Mouse (Mus musculus) lung, adult 2 months (tissue): ENCODE measurements at regions not wholly inside any gene's neighbourhood (a gene's known extent, or its start where the extent isn't known, plus 50 kb on each side); places are given as distances from the start of the nearest gene placed in this dataset.

Source experiments
- DNase-seq: peaks from one replicate; pipeline ENCODE4 v3.0.0; 2022
- H3K4me1 ChIP-seq: fragments of 200-500 bp; 2 replicates; pipeline ENCODE4 v1.6.1; 2011; ENCODE audit warnings: low read length; ENCODE audit not compliant: control insufficient read depth, insufficient read depth
- H3K4me3 ChIP-seq: fragments of 200-500 bp; replicated peaks from 2 replicates; pipeline ENCODE3; 2011; ENCODE audit warnings: low read depth, mild to moderate bottlenecking, control low read depth, low read length; ENCODE audit errors: extremely low read depth
- CTCF ChIP-seq: fragments of 200-500 bp; IDR thresholded peaks from 2 replicates; pipeline ENCODE4 v1.5.1; 2011; ENCODE audit warnings: mild to moderate bottlenecking, low read length, control low read depth; ENCODE audit not compliant: insufficient read depth
- POLR2A ChIP-seq: fragments of 200-500 bp; IDR thresholded peaks from 2 replicates; pipeline ENCODE4 v1.6.1; 2011; ENCODE audit warnings: low read depth, mild to moderate bottlenecking, control low read depth, low read length, borderline replicate concordance; ENCODE audit errors: extremely low read depth
- WGBS: fragments of 180-500 bp; shearing (Covaris S2); methylation state at CpG from one replicate; pipeline ENCODE4 v1.1.7; 2018; 5-methylcytosine and 5-hydroxymethylcytosine counted together

DNA sequence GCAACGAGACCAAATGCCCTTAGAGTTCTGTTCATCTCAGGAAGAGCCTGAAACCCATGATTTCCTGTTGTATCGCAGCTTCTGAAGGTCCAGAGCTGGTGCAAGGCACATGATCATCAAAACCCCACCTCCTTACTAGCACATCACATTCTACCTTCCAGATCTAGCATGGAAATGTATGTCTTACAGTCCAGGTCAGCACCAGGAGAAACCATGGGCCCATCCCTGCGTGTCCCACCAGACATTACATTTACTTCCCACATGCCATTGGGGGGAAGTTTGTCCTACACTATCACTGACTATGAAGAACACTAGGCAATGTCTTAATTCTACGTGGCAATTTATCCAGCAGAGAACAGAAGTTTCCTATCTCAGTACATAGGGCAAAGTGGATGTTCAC, 197.0 kb upstream of the Jun start:
- no peak overlapping the region for H3K4me3 ChIP-seq
- no peaks in the 10 kb centered on the region for H3K4me1 ChIP-seq
- no peak for DNase-seq
- 80% methylated on average over 4 of the region's 4 CpGs for WGBS
- TF ChIP-seq CTCF (no peak), POLR2A (no peak)

GRCm38 (mm10) chr4:95250083-95250482, 198.1 kb upstream of the Jun start:
- Histone ChIP-seq H3K4me1 (no peaks in the 10 kb centered on the region), H3K4me3 (no peak overlapping the region)
- no peak for TF ChIP-seq CTCF
- TF ChIP-seq POLR2A, result no peak
- no peak for DNase-seq
- 30% methylated on average over 1 of the region's 1 CpGs for whole genome bisulfite sequencing

- Histone ChIP-seq H3K4me3 (no peak overlapping the region), H3K4me1 (no peaks in the 10 kb centered on the region; the same call in 1 of the 2 replicates)
- TF ChIP-seq CTCF, result no peak
- no peak for TF ChIP-seq POLR2A
- DNase-seq, result no peak
Observed at GRCm38 (mm10) chr4:95269766-95270165, 217.7 kb upstream of the Jun start.

- no peak overlapping the region for H3K4me3 ChIP-seq
- 30% methylated on average over 1 of the region's 1 CpGs for WGBS
- TF ChIP-seq CTCF (no peak), POLR2A (no peak)
- no peak for DNase-seq
- H3K4me1 ChIP-seq, result no peaks in the 10 kb centered on the region; the same call in 1 of the 2 replicates
Observed at GRCm38 (mm10) chr4:95270389-95270788, 218.4 kb upstream of the Jun start.

DNA sequence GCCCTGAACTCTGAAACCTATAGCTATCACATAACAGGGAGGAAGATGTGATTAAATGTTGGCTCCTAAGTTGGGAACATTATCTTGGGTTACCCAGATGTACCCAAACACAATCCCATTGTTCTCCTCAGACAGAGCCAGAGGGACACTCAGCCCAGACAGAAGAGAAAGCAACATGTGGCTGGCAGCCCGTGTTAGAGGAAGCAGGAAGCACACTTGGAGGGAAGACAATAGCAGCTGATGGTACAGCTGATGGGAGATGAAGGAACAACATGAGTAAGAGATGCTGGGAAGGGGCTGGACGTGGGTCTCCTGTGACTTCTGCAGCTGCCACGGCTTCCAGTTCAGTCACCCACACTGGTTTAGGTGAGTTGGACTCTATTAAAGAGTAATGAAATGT, 224.2 kb upstream of the Jun start:
- Histone ChIP-seq H3K4me3 (no peak overlapping the region), H3K4me1 (peaks cover 17% of the 10 kb centered on the region)
- TF ChIP-seq POLR2A (no peak), CTCF (no peak)
- no peak for DNase-seq
- WGBS, result 41% methylated on average over 3 of the region's 3 CpGs

GRCm38 (mm10) chr4:95277989-95278713, 226.1 kb upstream of the Jun start:
- Histone ChIP-seq H3K4me1 (peaks cover 19% of the 10 kb centered on the region), H3K4me3 (no peak overlapping the region)
- no peak for DNase-seq
- TF ChIP-seq CTCF (no peak), POLR2A (no peak)
- 39% methylated on average over 11 of the region's 11 CpGs for WGBS

GRCm38 (mm10) chr4:95278714-95279095, 226.7 kb upstream of the Jun start:
- Histone ChIP-seq H3K4me1 (peaks cover 21% of the 10 kb centered on the region), H3K4me3 (no peak overlapping the region)
- no peak for DNase-seq
- TF ChIP-seq CTCF (no peak), POLR2A (peak; percentile 34; the same call in 1 of the 2 replicates)
- WGBS, result 24% methylated on average over 13 of the region's 13 CpGs

DNA sequence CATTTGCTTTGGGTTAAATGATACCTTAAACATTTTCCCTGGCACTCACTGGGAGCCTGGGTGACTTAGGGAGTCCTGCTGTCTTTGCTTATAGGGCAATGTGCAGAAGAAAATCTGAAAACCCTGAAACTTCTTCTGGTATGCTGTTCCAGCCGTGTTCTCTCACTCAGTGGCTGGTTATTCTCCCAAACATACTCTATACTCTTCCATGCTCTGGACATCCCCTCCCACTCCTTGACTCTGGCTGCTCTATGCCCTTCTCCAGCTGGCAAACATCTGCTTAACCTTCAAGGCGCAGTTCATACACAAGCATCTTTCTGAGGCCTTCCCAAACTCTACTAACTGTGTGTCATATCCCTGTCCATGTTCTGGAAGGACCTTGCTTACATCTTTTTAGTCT, 227.2 kb upstream of the Jun start:
- WGBS, result 76% methylated on average over 2 of the region's 2 CpGs
- Histone ChIP-seq H3K4me1 (peaks cover 21% of the 10 kb centered on the region), H3K4me3 (no peak overlapping the region)
- TF ChIP-seq CTCF, result no peak
- DNase-seq, result no peak

DNA sequence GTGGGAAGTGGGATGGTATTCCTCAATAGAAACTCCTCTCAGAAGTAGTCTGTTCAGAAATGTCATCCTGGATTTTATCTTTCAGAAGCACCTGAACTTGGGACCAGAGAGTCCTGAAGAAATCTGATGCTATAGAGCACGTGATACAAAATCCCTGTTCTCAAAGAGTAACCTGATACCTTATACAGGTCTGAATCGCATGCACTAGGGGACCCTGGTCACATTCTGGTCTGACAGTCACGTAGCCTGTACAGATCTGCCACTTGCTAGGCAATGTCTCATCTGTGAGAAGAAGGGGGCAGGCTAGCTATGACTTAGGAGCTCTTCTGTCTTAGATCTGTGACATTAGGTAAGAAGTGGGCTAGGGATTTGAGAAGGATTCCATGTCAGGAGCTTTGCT, 230.1 kb upstream of the Jun start:
- no peak for DNase-seq
- no peak overlapping the region for H3K4me3 ChIP-seq
- 70% methylated on average over 3 of the region's 3 CpGs for WGBS
- TF ChIP-seq POLR2A, result no peak
- peaks cover 20% of the 10 kb centered on the region for H3K4me1 ChIP-seq

DNA sequence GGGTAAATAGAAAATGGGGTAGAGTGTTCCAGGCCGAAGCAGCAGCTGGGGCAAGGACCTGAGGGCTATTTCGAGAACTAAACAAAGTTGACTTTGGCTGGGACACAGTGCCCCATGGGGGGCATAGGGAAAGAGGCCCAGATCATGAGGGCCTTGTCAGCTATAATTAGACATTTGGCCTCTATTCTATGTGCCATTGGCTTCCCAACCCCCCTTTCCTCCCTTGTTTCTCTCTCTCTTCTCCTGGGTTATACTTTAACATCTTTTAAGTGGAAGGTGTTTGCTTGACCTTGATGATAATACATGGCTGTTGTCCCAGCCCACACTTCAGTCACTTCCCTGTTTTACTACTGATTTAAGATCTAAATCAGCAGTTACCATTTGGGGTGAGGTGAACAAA, 231.8 kb upstream of the Jun start:
- DNase-seq, result no peak
- 63% methylated on average over 2 of the region's 2 CpGs for WGBS
- H3K4me1 ChIP-seq, result peaks cover 8% of the 10 kb centered on the region
- TF ChIP-seq CTCF (no peak), POLR2A (no peak)
- no peak overlapping the region for H3K4me3 ChIP-seq
